Mouse (Mus musculus) heart, embryonic 10.5 days (tissue): ENCODE measurements at regions not wholly inside any gene's neighbourhood (a gene's known extent, or its start where the extent isn't known, plus 50 kb on each side); places are given as distances from the start of the nearest gene placed in this dataset.

Experiments
- DNase-seq: peaks from one replicate; pipeline ENCODE4 v3.0.0-alpha.2; 2017; ENCODE audit warnings: low spot score
- H3K27ac ChIP-seq: fragments of 300-500 bp; sonication (generic); 2 replicates; pipeline ENCODE4 v1.5.1; 2016; ENCODE audit warnings: mild to moderate bottlenecking
- H3K27me3 ChIP-seq: fragments of 300-500 bp; sonication (generic); 2 replicates; pipeline ENCODE4 v1.6.1; 2016; ENCODE audit warnings: mild to moderate bottlenecking; ENCODE audit not compliant: poor library complexity, insufficient read depth, severe bottlenecking
- H3K36me3 ChIP-seq: fragments of 300-500 bp; sonication (generic); 2 replicates; pipeline ENCODE4 v1.6.1; 2016; ENCODE audit warnings: mild to moderate bottlenecking, moderate library complexity
- H3K4me1 ChIP-seq: fragments of 300-500 bp; sonication (generic); 2 replicates; pipeline ENCODE4 v1.6.1; 2016; ENCODE audit warnings: mild to moderate bottlenecking
- H3K4me3 ChIP-seq: fragments of 300-500 bp; sonication (generic); 2 replicates; pipeline ENCODE4 v1.5.1; 2016; ENCODE audit warnings: mild to moderate bottlenecking, moderate library complexity
- H3K9me3 ChIP-seq: fragments of 300-500 bp; sonication (generic); 2 replicates; pipeline ENCODE4 v1.6.1; 2016; ENCODE audit warnings: mild to moderate bottlenecking, moderate library complexity
- WGBS: fragments of 180-500 bp; shearing (Covaris S2); methylation state at CpG from one replicate; pipeline ENCODE4 v1.1.7; 2016; 5-methylcytosine and 5-hydroxymethylcytosine counted together

DNA sequence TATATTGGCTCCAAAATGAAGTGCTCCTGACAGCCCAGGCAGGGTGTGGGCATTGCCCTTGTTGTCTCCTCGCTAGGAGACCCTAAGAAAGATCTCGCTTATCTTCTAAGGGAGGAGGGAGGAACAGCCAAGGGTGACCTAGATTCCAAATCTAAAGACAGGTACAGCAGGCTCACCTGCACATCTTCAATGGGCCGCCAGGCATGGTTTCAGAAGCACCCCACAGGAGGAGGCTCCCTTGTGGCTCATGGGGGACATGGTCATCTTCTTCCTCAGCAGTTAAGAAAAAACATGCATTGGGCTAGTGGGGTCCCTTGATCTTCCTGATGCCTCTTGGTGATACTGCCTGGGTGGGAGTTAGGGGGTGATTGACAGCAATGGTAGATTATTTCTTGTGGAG is 71.0 kb upstream of the Mef2a start:
- no peak for DNase-seq
- H3K9me3 ChIP-seq, result no peaks in the 10 kb centered on the region
- 79% methylated on average over 3 of the region's 3 CpGs for WGBS
- no peaks in the 10 kb centered on the region for H3K27me3 ChIP-seq
- peak overlapping the region; percentile 71; the same call in 1 of the 2 replicates for H3K27ac ChIP-seq
- no peaks in the 10 kb centered on the region for H3K36me3 ChIP-seq
- H3K4me1 ChIP-seq, result peaks cover 49% of the 10 kb centered on the region
- H3K4me3 ChIP-seq, result no peak overlapping the region

DNA sequence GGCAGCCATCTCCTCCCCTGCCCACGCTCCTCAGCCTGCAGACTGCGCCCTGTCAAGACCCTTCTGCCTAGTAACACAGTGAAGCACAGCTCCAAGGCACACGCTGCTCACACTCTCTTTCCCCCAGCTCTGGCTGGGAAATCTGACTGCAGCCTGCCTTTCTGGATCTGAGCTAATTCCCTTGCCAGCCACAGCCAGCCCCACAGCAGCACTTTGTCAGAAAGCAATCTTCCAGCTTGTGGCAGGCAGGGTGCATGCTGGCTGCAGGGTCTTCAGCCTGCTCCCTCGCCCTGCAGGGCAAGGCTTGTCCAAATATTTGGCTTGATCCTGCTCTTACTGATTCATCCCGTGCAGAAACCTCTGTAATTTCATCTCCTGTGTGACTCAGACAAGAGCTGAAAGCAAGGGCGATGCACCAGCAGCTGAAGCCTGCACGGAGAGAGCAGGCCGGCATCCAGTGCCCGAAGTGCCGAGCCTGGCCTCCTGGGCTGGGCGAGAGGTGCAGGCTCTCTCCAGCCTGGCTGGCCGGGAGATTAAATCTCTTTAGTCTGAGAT is 70.4 kb upstream of the Mef2a start:
- Histone ChIP-seq H3K4me1 (peaks cover 51% of the 10 kb centered on the region), H3K4me3 (0 out of 2 replicates have a peak overlapping the region, but pooled peaks have one; percentile 6), H3K27me3 (no peaks in the 10 kb centered on the region), H3K36me3 (no peaks in the 10 kb centered on the region), H3K9me3 (no peaks in the 10 kb centered on the region), H3K27ac (peak overlapping the region; percentile 71)
- WGBS, result 33% methylated on average over 12 of the region's 12 CpGs
- DNase-seq, result no peak

- Histone ChIP-seq H3K27me3 (no peaks in the 10 kb centered on the region), H3K27ac (no peak overlapping the region), H3K4me1 (peaks cover 58% of the 10 kb centered on the region), H3K4me3 (no peak overlapping the region), H3K9me3 (no peaks in the 10 kb centered on the region), H3K36me3 (no peaks in the 10 kb centered on the region)
- WGBS, result 76% methylated on average over 7 of the region's 7 CpGs
- no peak for DNase-seq
These were observed 69.6 kb upstream of the Mef2a start for GRCm38 (mm10) chr7:67442284-67442683.

DNA sequence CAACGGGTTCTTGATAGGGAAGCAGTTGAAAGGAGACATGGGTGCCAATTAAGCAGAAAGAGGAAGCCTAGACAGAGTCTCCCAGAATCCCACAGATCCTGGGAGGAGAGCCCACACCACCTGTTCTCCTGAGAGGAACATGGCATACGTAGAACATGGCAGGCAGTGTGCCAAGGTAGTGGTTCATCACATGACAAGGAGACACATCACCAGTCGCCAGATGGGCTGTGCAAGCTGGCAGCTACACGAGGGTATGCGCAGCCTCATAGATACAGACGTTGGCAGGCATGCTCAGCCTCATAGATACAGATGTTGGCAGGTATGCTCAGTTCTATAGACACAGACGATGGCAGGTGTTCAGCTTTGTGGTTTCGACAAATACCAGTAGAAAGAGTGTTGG is 68.1 kb upstream of the Mef2a start:
- Histone ChIP-seq H3K9me3 (no peaks in the 10 kb centered on the region), H3K27me3 (no peaks in the 10 kb centered on the region), H3K4me3 (no peak overlapping the region), H3K27ac (no peak overlapping the region), H3K36me3 (no peaks in the 10 kb centered on the region), H3K4me1 (peaks cover 59% of the 10 kb centered on the region)
- WGBS, result 84% methylated on average over 8 of the region's 8 CpGs
- no peak for DNase-seq

DNA sequence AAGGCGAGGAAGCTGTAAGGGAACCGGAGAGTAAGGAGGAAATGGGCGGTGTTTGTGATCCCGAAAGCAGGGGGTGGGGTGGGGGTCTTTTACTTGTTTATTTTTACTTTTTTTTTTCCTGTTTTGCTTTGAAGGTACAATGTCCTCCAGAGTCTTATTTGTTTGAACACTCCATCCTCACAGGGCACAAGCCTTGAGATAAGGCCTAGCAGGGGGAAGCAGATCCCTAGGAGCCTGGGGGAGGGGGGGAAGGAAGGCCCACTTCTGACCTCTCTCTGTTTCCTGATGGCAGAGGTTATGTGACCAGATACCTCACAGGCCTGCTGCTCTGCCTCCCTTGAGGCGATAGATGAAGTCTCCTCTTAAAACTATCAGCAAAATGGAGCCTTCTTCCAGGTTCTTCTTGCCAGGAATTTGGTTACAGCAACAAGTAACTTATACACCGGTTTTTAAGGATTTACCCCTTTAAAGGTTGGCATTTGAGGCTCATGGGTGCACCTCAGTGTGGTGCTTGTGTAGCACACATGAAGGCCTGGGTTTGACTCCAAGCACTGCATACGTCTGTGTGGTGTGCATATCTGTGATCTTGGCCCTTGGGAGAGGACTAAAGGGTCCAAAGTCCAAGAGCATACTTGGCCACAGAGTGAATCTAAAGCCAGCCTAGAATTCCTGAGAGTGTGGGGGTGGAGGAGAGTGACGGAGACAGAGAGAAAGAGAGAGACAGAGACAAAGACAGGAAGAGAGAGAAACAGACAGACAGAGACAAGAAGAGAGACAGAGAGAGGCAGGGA is 64.8 kb upstream of the Mef2a start:
- Histone ChIP-seq H3K4me1 (peaks cover 29% of the 10 kb centered on the region), H3K27ac (peak overlapping the region; percentile 80), H3K27me3 (no peaks in the 10 kb centered on the region), H3K4me3 (no peak overlapping the region), H3K36me3 (no peaks in the 10 kb centered on the region), H3K9me3 (no peaks in the 10 kb centered on the region)
- no peak for DNase-seq
- 38% methylated on average over 8 of the region's 8 CpGs for WGBS

- peaks cover 29% of the 10 kb centered on the region for H3K4me1 ChIP-seq
- H3K27me3 ChIP-seq, result no peaks in the 10 kb centered on the region
- H3K36me3 ChIP-seq, result no peaks in the 10 kb centered on the region
- no peaks in the 10 kb centered on the region for H3K9me3 ChIP-seq
- WGBS, result 62% methylated on average over 11 of the region's 11 CpGs
- H3K27ac ChIP-seq, result peak overlapping the region; percentile 80
- no peak overlapping the region for H3K4me3 ChIP-seq
- DNase-seq, result no peak
These were observed 63.1 kb upstream of the Mef2a start for GRCm38 (mm10) chr7:67435643-67436339.

DNA sequence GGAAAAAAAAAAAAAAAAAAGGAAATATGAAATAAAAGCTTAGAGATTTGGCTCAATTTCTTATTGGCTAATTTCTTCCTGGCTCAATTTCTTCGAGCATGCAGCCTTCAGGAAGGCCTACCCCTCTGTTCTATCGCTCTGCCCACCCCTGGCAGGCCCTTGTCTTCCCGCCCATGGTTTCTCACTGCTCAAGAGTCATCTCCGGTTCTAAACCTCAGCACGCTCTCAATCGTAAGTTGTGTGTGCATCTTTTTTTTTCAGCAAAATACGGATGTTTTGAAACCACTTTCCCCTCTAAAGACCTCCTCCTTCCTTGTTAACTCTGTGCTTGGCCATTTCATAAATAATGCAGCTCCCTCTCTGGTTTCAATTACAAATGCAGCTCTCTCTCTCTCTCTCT is 58.3 kb upstream of the Mef2a start:
- Histone ChIP-seq H3K27me3 (no peaks in the 10 kb centered on the region), H3K27ac (no peak overlapping the region), H3K4me1 (peaks cover 5% of the 10 kb centered on the region), H3K4me3 (no peak overlapping the region), H3K9me3 (no peaks in the 10 kb centered on the region), H3K36me3 (no peaks in the 10 kb centered on the region)
- 79% methylated on average over 7 of the region's 7 CpGs for WGBS
- no peak for DNase-seq

- no peaks in the 10 kb centered on the region for H3K9me3 ChIP-seq
- peaks cover 6% of the 10 kb centered on the region; the same call in 1 of the 2 replicates for H3K4me1 ChIP-seq
- H3K4me3 ChIP-seq, result no peak overlapping the region
- 77% methylated on average over 4 of the region's 4 CpGs for WGBS
- no peak for DNase-seq
- no peaks in the 10 kb centered on the region for H3K27me3 ChIP-seq
- no peak overlapping the region for H3K27ac ChIP-seq
- no peaks in the 10 kb centered on the region for H3K36me3 ChIP-seq
These were observed 57.4 kb upstream of the Mef2a start for GRCm38 (mm10) chr7:67430041-67430440.

DNA sequence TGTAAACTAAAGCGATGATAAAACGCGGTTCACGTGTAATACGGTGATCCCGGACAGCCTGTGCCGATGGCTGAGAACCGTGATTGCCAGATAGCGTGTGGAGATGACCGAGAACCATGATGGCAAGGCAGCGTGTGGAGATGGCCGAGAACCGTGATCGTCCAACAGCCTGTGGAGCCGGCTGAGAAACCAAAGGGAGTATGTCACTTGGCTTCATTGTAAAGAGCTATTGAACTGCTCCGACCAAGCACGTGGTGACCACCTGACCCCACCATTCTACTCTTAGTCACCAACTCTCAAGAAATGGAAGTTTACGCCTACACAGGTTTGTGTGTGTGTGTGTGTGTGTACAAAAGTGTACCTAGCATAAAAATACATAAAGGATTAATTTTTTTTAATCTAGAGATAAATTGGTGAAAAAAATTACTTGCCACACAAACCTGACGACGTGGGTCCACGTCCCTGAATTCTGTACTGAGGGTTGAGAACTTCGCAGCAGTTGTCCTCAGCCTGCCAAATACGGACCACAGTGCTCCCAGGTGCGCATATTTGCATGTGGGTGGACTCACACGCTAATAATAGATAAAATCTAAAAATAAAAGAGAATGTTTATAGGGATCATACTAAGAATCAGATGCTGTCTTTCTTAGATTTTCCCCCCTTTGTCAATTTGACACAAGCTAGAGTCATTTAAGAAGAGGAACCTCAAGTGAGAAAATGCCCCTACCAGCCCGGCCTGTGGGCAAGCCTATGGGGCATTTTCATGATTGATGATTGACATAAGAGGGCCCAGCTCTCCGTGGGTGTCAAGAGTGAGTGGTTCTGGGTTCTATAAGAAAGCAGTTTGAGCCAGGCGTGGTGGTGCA is 56.6 kb upstream of the Mef2a start:
- H3K36me3 ChIP-seq, result no peaks in the 10 kb centered on the region
- peaks cover 9% of the 10 kb centered on the region; the same call in 1 of the 2 replicates for H3K4me1 ChIP-seq
- 92% methylated on average over 28 of the region's 28 CpGs for WGBS
- no peak for DNase-seq
- no peak overlapping the region for H3K4me3 ChIP-seq
- H3K27ac ChIP-seq, result no peak overlapping the region
- no peaks in the 10 kb centered on the region for H3K27me3 ChIP-seq
- no peaks in the 10 kb centered on the region for H3K9me3 ChIP-seq

DNA sequence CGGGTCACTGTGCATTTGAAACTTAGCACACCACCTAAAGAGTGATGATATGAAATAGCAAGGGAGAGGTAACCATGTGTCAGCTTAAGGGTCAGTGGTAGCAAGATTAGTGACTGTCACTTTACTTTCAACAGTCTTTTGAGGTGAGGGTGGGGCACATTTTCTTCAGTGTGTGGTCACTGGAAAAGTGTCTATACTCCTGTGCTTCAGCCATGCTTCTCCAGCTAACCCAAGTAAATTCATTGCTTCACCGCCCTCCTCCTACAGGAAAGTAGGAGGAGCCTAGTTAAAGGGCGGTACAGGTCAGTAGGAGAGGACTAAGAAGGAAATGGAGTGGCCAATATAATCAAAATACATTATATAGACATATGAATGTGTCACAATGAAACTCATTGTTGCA is 55.7 kb upstream of the Mef2a start:
- no peak overlapping the region for H3K4me3 ChIP-seq
- DNase-seq, result no peak
- no peak overlapping the region for H3K27ac ChIP-seq
- 85% methylated on average over 3 of the region's 3 CpGs for WGBS
- H3K27me3 ChIP-seq, result no peaks in the 10 kb centered on the region
- peaks cover 9% of the 10 kb centered on the region; the same call in 1 of the 2 replicates for H3K4me1 ChIP-seq
- no peaks in the 10 kb centered on the region for H3K36me3 ChIP-seq
- H3K9me3 ChIP-seq, result no peaks in the 10 kb centered on the region

GRCm38 (mm10) chr7:67426076-67426475 is 53.4 kb upstream of the Mef2a start:
- no peaks in the 10 kb centered on the region for H3K9me3 ChIP-seq
- no peak overlapping the region for H3K4me3 ChIP-seq
- DNase-seq, result no peak
- H3K27me3 ChIP-seq, result no peaks in the 10 kb centered on the region
- no peaks in the 10 kb centered on the region for H3K36me3 ChIP-seq
- H3K4me1 ChIP-seq, result peaks cover 23% of the 10 kb centered on the region
- H3K27ac ChIP-seq, result peak overlapping the region; percentile 19; the same call in 1 of the 2 replicates

DNA sequence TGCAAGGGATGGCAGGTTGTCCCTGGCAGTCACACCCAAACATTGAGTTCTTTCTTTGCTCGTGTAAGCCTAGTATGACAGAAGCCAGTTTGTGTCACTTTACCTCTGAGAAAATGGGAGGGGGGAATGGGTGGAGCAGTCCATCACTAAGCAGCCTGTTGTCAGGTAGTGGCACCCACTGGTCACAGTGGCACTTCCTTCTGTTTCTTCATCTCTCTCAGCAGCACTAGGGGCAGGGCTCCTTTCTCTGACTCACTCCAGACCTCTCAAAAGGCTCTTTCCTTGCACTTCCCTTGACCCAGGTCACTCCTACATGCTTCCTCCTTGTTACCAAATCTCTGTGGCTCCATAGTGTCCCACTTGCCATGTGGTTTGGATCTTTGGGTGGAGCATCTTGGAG is 52.9 kb upstream of the Mef2a start:
- 46% methylated on average over 1 of the region's 1 CpGs for WGBS
- Histone ChIP-seq H3K27ac (peak overlapping the region; percentile 60), H3K27me3 (no peaks in the 10 kb centered on the region), H3K36me3 (no peaks in the 10 kb centered on the region), H3K9me3 (no peaks in the 10 kb centered on the region), H3K4me3 (no peak overlapping the region), H3K4me1 (peaks cover 27% of the 10 kb centered on the region)
- no peak for DNase-seq
